Mouse (Mus musculus) lung, postnatal 10 days (tissue): ENCODE data around the gene Kcnj14.

Experiments used
- DNase-seq: peaks from one replicate; pipeline ENCODE4 v3.0.0; 2021

The Kcnj14 gene

GRCm38 (mm10) chr7:45824598-45824997, at the start of gene Kcnj14:
Gene Kcnj14, minus strand, starts transcription at chr7:45824782.
- DNase-seq = no peak

DNA sequence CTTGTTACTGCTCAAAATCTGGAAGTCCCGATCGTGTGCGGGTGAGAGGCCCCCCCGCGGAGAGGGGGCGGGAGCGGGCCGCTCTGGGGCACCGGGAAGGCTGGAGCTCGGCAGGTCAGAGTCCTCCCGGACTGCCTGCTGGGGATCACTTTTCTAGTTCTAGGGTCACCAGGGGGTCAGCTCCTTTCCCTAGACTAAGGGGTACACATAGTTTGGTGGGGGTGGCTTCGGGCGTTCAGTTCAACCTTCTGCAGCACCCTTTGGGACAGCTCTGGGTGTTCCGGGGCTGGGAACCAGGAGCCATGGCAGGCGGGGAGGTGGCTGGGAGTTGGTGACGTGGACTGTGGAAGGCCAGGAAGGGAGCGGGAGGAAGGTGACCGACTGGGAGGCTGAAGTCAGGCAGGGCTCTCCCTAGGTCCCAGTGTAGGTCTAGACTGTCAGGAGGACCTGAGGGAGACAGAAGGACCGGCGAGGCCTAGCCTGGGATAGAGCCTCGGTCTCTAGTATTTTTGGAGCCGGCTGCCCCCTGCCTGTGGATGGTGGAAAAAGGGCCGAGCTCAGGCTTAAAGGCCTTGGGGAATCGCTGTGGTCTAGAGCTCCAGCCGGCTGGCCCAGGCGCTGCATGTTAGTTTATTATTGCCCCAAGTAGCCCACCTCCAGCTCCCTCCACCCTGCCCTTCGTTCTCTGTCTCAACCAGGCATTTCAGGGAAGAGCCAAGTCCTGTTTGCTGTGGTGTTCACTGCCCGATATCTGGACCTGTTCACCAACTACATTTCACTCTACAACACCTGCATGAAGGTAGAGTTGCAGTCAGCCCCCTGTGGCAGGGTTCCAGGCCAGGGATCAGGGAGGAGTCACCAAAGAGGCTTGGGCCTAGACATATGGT, 48.7 kb upstream of the Kcnj14 start:
- peak; percentile 69 for DNase-seq

GRCm38 (mm10) chr7:45872624-45873023, 48.0 kb upstream of the Kcnj14 start, which contains the start of gene Kdelr1:
Gene Kdelr1, plus strand, starts transcription at chr7:45872772.
- DNase-seq = peak; percentile 93

GRCm38 (mm10) chr7:45870282-45871058, 45.9 kb upstream of the Kcnj14 start:
- no peak for DNase-seq

GRCm38 (mm10) chr7:45869787-45870186, 45.2 kb upstream of the Kcnj14 start:
- DNase-seq = no peak

- DNase-seq = no peak
Observed at GRCm38 (mm10) chr7:45869107-45869670, 44.6 kb upstream of the Kcnj14 start.

DNA sequence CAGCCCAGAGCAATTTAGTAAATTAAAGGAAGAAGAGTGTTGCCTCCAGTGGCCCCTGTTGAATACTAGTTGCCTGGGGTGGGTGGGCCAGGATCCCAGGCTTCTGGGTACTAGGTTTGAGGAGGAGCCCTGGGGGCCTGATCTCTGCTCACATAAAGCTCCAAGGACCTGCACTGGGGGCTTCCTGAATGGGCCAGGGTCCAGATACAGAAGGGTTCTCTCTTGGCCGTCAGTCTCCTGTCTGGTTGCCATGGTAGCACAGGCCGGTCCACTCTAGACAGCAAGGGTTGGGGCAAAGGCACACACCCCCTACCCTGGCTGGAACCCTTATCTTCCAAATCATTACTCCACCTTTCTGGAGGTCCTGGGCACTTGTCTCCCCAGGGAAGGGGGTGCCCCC, 43.3 kb upstream of the Kcnj14 start:
- no peak for DNase-seq

DNA sequence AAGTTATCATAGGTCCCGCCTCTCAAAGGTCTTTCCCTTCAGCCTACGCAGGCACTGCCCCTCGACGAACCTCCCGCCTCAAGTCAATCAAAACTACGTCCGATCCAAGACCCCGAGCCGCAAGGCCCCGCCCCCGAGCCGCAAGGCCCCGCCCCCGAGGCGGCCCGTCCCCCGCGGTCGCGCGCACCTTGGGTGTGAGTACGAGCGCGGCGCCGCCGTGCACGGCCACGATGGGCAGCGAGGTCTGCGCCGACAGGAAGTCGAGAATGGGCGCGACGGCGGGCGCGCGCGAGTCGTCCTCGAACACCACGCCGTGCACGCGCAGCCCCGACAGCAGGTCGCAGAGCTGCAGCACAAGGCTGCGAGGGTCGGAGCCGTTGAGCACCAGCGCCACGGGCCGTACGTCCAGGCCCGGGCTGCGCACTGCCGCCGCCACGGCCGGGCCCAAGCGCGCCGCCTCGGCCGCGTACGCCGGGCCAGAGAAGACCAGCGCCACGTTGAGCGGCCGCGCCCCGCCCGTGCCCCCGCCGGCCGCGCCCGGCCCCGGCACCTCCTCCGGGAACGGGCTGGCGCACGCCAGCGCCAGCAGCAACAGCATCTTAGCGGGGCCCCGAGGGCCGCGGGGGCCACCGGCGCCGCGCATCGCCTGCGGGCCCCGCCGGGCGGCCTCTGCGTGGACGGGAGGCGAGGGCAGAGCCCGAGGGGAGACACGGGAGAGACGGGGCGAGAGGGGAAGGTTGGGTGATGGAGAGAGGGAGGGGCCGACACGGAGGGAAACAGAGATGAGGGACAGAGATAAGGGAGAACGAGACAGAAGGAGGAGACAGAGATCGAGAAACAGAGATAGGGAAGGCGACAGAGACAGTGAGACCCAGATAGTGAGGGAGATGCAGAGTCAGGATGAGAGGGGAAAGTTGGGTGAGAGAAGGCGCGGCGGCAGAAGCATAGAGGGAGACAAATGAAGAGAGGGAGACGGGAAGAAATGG, 41.6 kb upstream of the Kcnj14 start:
- peak; percentile 96 for DNase-seq

- DNase-seq = no peak
Observed at GRCm38 (mm10) chr7:45864435-45864834, 39.9 kb upstream of the Kcnj14 start.

DNA sequence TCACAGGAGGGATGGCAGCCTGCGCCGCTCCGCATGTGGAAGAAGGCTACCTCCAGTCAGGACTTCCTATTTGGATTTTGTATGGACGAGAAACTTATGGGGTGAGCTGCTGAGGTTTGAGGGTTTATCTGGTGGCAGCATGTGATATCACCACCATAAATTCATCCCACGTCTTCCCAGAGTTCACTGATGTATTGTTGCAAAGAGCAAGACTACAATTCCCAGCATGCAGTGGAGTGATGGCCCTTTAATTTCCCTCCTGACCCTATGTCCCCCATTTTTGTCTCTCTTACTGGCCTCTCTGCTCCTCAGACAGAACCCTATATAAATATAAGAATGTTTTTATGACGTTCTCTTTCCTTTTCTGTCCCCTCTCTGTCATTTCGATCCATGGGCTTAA, 38.2 kb upstream of the Kcnj14 start:
- no peak for DNase-seq

- no peak for DNase-seq
Observed at GRCm38 (mm10) chr7:45859008-45859407, 34.4 kb upstream of the Kcnj14 start.

DNA sequence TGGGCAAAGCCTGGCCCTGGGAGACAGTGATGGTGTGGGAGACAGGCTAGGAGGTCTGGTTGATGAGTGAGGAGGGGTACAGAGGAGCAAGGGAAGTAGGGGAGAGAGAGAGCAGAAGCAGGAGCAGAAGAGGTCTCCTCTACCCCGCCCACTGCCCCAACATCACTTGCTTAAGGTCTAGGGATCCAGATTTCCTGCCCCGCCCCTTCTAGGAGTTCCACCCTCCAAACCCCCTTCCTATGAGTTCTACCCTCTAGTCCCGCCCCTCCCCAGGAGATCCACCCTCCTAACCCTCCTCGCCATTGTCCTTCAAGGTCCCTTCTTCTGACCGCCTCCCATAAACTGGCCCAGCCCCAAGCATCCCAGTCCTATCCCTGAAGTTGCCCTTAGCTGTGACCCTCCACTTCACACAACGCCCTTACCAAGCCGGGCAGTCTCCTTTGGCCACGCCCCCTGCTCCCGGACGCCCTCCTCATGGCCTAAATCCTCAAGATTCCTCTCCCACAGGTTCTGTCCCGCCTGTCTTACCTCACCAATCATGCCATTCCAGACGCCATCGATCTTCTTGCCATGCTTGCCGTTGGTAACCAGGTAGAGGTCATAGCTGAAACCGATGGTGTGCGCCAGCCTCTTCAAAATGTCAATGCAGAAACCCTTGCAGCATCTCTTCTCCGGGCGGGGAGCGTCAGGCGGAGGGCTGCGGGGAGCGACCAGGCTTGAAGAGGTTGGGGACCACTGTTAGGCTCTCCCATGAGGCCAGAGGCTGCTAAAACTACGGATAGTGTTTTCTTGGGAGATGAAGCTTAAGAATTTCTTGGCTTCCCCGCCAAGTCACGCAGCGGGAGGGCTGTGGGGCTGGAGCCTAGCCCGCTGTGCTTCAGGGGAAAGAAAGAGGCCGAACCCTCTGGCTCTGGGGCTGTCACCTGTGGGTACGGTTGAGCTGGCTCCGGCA, 32.6 kb upstream of the Kcnj14 start:
- peak; percentile 51 for DNase-seq

DNA sequence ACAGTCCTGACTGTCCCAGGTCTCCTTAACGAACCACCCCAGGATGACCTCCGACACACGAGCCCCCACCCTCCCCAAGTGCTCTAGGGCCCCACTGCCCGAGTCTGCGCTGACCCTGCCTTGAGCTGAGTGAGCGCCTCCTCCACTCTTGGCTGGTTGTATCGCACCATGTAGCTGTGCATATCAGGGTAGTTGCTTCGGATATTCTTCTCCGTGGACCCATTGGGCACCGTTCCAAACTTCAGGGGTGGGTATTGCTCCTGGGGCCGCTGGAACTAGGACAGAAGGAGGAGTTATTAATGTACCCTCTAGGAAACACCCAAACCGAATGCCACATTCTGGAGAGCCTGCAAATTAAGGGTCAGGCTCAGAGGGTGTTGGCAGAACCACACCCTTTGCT, 28.5 kb upstream of the Kcnj14 start:
- DNase-seq = no peak

GRCm38 (mm10) chr7:45850661-45851060, 26.1 kb upstream of the Kcnj14 start:
- DNase-seq = no peak

DNA sequence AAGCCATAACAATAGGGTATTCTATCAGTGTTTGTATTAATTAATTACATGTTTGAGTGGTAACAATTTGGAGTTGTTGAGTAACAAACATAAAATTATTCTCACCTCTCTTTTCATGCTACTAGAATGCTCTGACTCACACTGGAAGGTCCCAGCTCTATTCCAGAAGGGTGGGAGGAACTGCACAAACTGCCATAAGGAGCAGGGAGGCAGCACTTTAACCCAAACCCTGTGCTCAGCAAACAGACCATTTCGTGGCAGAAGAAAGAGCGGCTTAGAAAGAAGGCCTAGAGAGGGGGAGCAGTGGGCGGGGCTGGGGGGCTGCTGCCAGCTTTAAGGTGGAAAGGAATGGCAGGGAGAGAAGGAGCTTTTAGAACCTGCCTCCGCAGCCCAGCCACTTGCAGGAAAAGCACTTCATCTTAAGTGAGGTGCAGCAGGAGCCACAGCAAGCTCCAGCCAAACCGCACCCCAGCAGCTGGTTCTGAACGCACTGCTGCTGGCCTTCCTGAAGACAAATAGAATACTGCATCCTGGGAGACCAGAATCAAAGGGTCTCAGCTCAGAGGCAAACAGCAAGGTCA, 24.0 kb upstream of the Kcnj14 start:
- no peak for DNase-seq

DNA sequence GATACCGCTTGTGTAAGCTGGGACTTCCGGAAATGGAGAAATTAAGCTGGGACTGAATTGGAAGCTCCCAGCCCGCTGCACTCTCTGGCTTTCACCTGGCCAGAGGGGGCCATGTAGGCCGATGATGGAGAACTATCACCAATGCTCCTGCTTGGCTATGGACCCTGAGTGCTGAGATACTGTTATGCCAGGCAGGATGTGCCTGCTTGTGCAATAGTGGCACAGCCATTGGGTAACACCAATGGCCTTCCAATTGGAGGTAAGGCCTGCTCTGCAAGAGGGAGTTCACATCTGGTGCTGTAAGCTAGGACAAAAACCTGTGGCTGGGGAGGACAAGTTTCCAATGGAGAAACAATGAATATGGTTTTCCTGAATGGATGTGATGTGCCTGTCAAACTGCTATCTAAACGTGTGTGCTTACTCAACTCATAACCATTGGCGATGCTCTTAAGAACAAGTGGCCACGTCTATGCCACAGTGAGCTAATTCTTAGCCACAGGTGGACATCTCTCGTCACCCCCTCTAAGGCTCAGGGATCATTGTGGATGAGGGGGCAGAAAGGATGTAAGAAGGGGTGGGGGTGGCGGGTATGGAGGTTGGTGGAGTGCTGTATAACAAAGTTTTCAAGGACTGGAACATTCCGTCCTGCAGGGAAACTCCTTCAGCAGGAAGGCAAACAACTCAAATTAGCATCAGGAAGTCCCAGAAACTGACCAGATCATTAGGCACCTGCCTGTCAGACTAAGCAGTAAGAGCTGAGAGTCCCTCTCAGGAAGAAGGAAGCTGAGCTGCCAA, 18.6 kb upstream of the Kcnj14 start:
- no peak for DNase-seq

DNA sequence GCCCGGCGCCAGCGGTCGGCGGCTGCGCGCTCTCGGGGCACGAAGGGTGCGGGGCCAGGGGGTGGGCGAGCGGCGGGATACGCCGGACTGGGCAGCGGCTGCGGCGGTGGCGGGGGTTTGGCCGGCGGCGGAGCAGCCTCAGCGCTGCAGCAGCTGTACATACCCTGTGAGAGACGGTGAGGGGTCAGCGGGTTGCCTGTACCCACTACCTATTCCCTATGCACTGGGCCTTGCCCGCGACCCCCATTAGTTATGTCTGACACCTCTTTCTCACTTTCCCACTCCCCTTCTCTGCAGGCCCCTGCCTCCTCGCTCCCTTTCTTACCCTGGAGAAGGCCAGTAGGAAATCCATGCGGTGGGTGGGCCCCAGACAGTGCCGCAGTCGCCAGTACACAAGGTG, 9.3 kb upstream of the Kcnj14 start:
- no peak for DNase-seq

DNA sequence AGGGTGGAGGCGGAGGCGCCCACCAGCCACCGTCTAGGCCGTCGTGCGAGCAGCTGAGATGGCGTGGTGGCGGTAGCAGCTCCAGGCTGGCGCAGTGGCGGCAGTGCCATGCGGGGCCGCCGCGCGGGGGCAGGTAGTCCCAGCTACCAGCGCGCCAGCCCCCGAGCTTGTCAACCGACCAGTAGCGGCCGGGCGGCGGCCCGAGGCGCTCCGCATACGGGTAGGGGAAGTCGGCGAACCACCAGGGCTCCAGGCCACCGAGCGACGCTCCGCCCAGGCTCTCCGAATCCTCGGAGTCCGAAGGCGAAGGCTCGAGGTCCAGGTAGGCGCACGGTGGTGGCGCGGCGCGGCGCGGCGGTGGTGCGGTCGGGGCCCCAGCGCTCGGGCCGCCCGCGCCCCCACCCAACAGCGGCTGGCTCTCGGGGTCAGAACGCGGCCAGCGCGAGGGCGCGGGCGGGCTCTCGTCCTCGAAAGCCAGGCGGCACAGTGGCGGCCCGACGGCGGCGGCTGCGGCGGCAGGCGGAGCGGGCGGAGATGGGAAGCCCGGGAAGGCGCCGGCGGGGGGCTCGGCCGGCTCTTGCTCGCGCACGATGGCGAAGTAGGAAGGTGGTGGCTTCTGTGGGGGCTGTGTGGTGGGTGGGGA, 8.7 kb upstream of the Kcnj14 start:
- peak; percentile 27 for DNase-seq

GRCm38 (mm10) chr7:45832428-45832827, 7.8 kb upstream of the Kcnj14 start:
- no peak for DNase-seq
